Mouse (Mus musculus) WW6 (cell line): ENCODE measurements around the gene Swi5.
"Not testable (repeated sequence)": the region's sequence is repeated elsewhere in the genome, so short reads cannot be mapped to it uniquely, and the experiment has no call there.

Source experiments
- DNase-seq: peaks from one replicate; pipeline ENCODE4 v3.0.0-alpha.2; 2013; ENCODE audit warnings: low read depth, low spot score

Gene Swi5

GRCm38 (mm10) chr2:32311443-32312317 lies 23.8 kb upstream of the Swi5 start:
- DNase-seq: no peak

GRCm38 (mm10) chr2:32310096-32310845 lies 22.4 kb upstream of the Swi5 start:
- DNase-seq: no peak

GRCm38 (mm10) chr2:32308870-32309568 lies 21.1 kb upstream of the Swi5 start:
- DNase-seq: no peak

- DNase-seq: no peak
Measured at GRCm38 (mm10) chr2:32307941-32308760, 20.3 kb upstream of the Swi5 start.

- DNase-seq: no peak
Measured at GRCm38 (mm10) chr2:32307247-32307798, 19.4 kb upstream of the Swi5 start.

GRCm38 (mm10) chr2:32306176-32306575 lies 18.3 kb upstream of the Swi5 start:
- DNase-seq: no peak

GRCm38 (mm10) chr2:32305668-32306067 lies 17.8 kb upstream of the Swi5 start:
- DNase-seq: no peak

- no peak for DNase-seq
Measured at GRCm38 (mm10) chr2:32304145-32304832, 16.4 kb upstream of the Swi5 start.

GRCm38 (mm10) chr2:32302952-32303351 lies 15.1 kb upstream of the Swi5 start:
- no peak for DNase-seq

- no peak for DNase-seq
Measured at GRCm38 (mm10) chr2:32299469-32299868, 11.6 kb upstream of the Swi5 start.

- not testable (repeated sequence) for DNase-seq
Measured at GRCm38 (mm10) chr2:32295842-32296241, 8.0 kb upstream of the Swi5 start.

GRCm38 (mm10) chr2:32295285-32295684 lies 7.4 kb upstream of the Swi5 start:
- no peak for DNase-seq

- no peak for DNase-seq
Measured at GRCm38 (mm10) chr2:32294348-32294747, 6.5 kb upstream of the Swi5 start.

GRCm38 (mm10) chr2:32289578-32289977 lies 1.7 kb upstream of the Swi5 start:
- DNase-seq: no peak

GRCm38 (mm10) chr2:32288371-32288931 lies 576 bp upstream of the Swi5 start:
- DNase-seq: no peak

- DNase-seq: no peak
Measured at GRCm38 (mm10) chr2:32287334-32287840, 488 bp downstream of the Swi5 start, which contains the start of gene Golga2. Golga2 (plus strand) TSS chr2:32287384.

GRCm38 (mm10) chr2:32283986-32284385 lies 3.9 kb downstream of the Swi5 start:
- DNase-seq: no peak

- DNase-seq: no peak
Measured at GRCm38 (mm10) chr2:32282727-32283126, 5.1 kb downstream of the Swi5 start.

GRCm38 (mm10) chr2:32282289-32282688 lies 5.6 kb downstream of the Swi5 start:
- DNase-seq: no peak

- DNase-seq: no peak
Measured at GRCm38 (mm10) chr2:32275823-32276222, 12.1 kb downstream of the Swi5 start.
